ENCODE assay signal across 9 mouse cellular contexts in genomic region chr3:35688781-35689180, GRCm38 (mm10).
A peak's percentile ranks its signal among the peaks of the same experiment; 100 is the strongest.
DNase-seq lines count a peak whose midpoint lies in the region; ATAC-seq and TF ChIP-seq lines count a peak whose summit lies in the region.
"Had no signal": no experiment of that assay in that cellular context is flagged by ENCODE, and none has a peak within 500 bp of the region (broad histone marks: within the 10 kb centered on the region; RNA-seq: fewer than 3 reads in every experiment).

No protein-coding gene starts in this region.

- H3K9ac ChIP-seq in heart, postnatal 0 days (replicated peaks; ENCODE audit: low read depth, low read length) = no peak overlapping the region
- no peak overlapping the region for H3K9ac ChIP-seq in ES-Bruce4 (ENCODE audit: low read depth, poor library complexity, severe bottlenecking)
- no peak overlapping the region for H3K9ac ChIP-seq in limb, embryonic 14.5 days (ENCODE audit: low read depth, low read length, severe bottlenecking)

- no peak overlapping the region for H3K4me3 ChIP-seq in heart, postnatal 0 days (ENCODE audit: low read depth, low read length)
- no peak overlapping the region for H3K4me3 ChIP-seq in ES-Bruce4 (ENCODE audit: low read depth, low read length)
- no peak overlapping the region for H3K4me3 ChIP-seq in limb, embryonic 14.5 days (replicated peaks; ENCODE audit: low read length)

- H3K27me3 ChIP-seq in heart, postnatal 0 days (ENCODE audit: control insufficient read depth, insufficient read depth, low read length) = no peaks in the 10 kb centered on the region
- H3K27me3 ChIP-seq in ES-Bruce4 (ENCODE audit: control insufficient read depth, insufficient read depth, low read length, poor library complexity, severe bottlenecking) = no peaks in the 10 kb centered on the region
- H3K27me3 ChIP-seq in limb, embryonic 14.5 days (ENCODE audit: control insufficient read depth, insufficient read depth, low read length) = no peaks in the 10 kb centered on the region

- no peaks in the 10 kb centered on the region for H3K36me3 ChIP-seq in heart, postnatal 0 days (replicated peaks; ENCODE audit: control insufficient read depth, insufficient read depth, low read length)
- H3K36me3 ChIP-seq in ES-Bruce4 (ENCODE audit: control insufficient read depth, insufficient read depth, low read length, poor library complexity, severe bottlenecking) = no peaks in the 10 kb centered on the region
- H3K36me3 ChIP-seq in limb, embryonic 14.5 days (ENCODE audit: control insufficient read depth, insufficient read depth, low read length) = no peaks in the 10 kb centered on the region

- H3K4me2 ChIP-seq in heart, postnatal 0 days (ENCODE audit: low read depth, low read length) = no peak overlapping the region
- no peak overlapping the region for H3K4me2 ChIP-seq in limb, embryonic 14.5 days (replicated peaks; ENCODE audit: low read depth, low read length, severe bottlenecking)

- no peak for ATAC-seq in heart, postnatal 0 days (ENCODE audit: insufficient read depth, low read depth)
- ATAC-seq in inflammation-experienced regulatory T-cells, adult 6 months = peak; percentile 73
- no peak for ATAC-seq in limb, embryonic 14.5 days (ENCODE audit: low FRiP score, low read depth)
- ATAC-seq in erythroid progenitor cell, adult 5-6 weeks (replicated peaks; ENCODE audit: low FRiP score, poor library complexity, severe bottlenecking) = no peak

- TF ChIP-seq CTCF in heart, postnatal 0 days (IDR thresholded peaks at IDR 0.05; ENCODE audit: low read depth) = peak; percentile 72
- TF ChIP-seq CTCF in ES-Bruce4 (IDR thresholded peaks at IDR 0.05; ENCODE audit: low read depth, low read length) = peak; percentile 30

- intact Hi-C loops in heart, postnatal 25 days (cut with DNase I) = loop anchor here (2.0 kb wide), 1 partner anchor 372 kb away; no protein-coding TSS in a partner anchor

- no peaks in the 10 kb centered on the region for H3K9me3 ChIP-seq in heart, postnatal 0 days (replicated peaks; ENCODE audit: control insufficient read depth, low read length)
- H3K9me3 ChIP-seq in ES-Bruce4 (replicated peaks; ENCODE audit: control insufficient read depth, insufficient read depth, low read length, poor library complexity, severe bottlenecking) = no peaks in the 10 kb centered on the region
- H3K9me3 ChIP-seq in limb, embryonic 14.5 days (ENCODE audit: control insufficient read depth, low read length) = no peaks in the 10 kb centered on the region

- no peaks in the 10 kb centered on the region for H3K4me1 ChIP-seq in heart, postnatal 0 days (ENCODE audit: control insufficient read depth, insufficient read depth)
- H3K4me1 ChIP-seq in ES-Bruce4 (ENCODE audit: control insufficient read depth, insufficient read depth, low read length) = peaks cover 1% of the 10 kb centered on the region
- no peaks in the 10 kb centered on the region for H3K4me1 ChIP-seq in limb, embryonic 14.5 days (ENCODE audit: control insufficient read depth, insufficient read depth, low read length)

- no peak for TF ChIP-seq POLR2A in ES-Bruce4 (IDR thresholded peaks at IDR 0.05; ENCODE audit: insufficient read depth, low read length)
- no peak for TF ChIP-seq POLR2A in limb, embryonic 14.5 days (IDR thresholded peaks at IDR 0.05; ENCODE audit: borderline replicate concordance, extremely low read depth, insufficient read depth, insufficient read length)

- 15% methylated on average over 4 of the region's 4 CpGs for WGBS in heart, postnatal 0 days
- WGBS in limb, embryonic 14.5 days = 17% methylated on average over 4 of the region's 4 CpGs

- peak; percentile 32 for DNase-seq in heart, postnatal 0 days (ENCODE audit: low spot score)
- no peak for DNase-seq in heart, postnatal 25 days (ENCODE audit: low spot score)
- peak; percentile 29 to 43 for DNase-seq in cerebellum, postnatal 14 days
- peak; percentile 56 for DNase-seq in limb, embryonic 14.5 days (ENCODE audit: low spot score)
- peak; percentile 64 for DNase-seq in retina, embryonic 14.5 days (ENCODE audit: low spot score)

- H3K27ac ChIP-seq in heart, postnatal 0 days (ENCODE audit: low read depth) = no peak overlapping the region
- no peak overlapping the region for H3K27ac ChIP-seq in ES-Bruce4 (ENCODE audit: insufficient read depth, low read length)
- no peak overlapping the region for H3K27ac ChIP-seq in limb, embryonic 14.5 days (replicated peaks; ENCODE audit: low read depth, low read length)
- H3K27ac ChIP-seq: macrophage had no signal

- no peak for TF ChIP-seq EP300 in heart, postnatal 0 days (IDR thresholded peaks at IDR 0.05; ENCODE audit: low read depth)
- no peak for TF ChIP-seq EP300 in ES-Bruce4 (IDR thresholded peaks at IDR 0.05; ENCODE audit: insufficient read depth, low read depth, low read length)
